Mouse (Mus musculus) gastrocnemius, adult 2 months (tissue): ENCODE data around the gene Rab8b. TPM values are rescaled to one million over a fixed set of nuclear protein-coding genes. Genes with fewer than 3 reads are reported as not detected.
"Not testable (repeated sequence)": the region's sequence is repeated elsewhere in the genome, so short reads cannot be mapped to it uniquely, and the experiment has no call there.

Source experiments
- DNase-seq: peaks from one replicate; pipeline ENCODE4 v3.0.0; 2022
- H3K27ac ChIP-seq: fragments of 200-600 bp; 2 replicates; pipeline ENCODE4 v1.8.1; 2022; ENCODE audit warnings: mild to moderate bottlenecking
- H3K4me3 ChIP-seq: fragments of 200-600 bp; 2 replicates; pipeline ENCODE4 v1.8.1; 2022; ENCODE audit warnings: mild to moderate bottlenecking, moderate library complexity
- CTCF ChIP-seq: fragments of 200-600 bp; IDR thresholded peaks from 2 replicates; pipeline ENCODE4 v1.8.1; 2022; ENCODE audit warnings: antibody characterized with exemption, mild to moderate bottlenecking, moderate library complexity
- intact Hi-C: fragments of 180-260 bp; cut with DNase I; formaldehyde crosslinking; loops from one replicate; pipeline ENCODE4 v1.15.1; 2025
- total RNA-seq, 2 experiments: library from RNA; stranded (reverse); gene quantifications; 2 replicates each; pipeline ENCODE4 v1.2.3; 2021

The Rab8b gene
- total RNA-seq, 2 experiments from 2014 or later, result 5.9 to 9.7 TPM

DNA sequence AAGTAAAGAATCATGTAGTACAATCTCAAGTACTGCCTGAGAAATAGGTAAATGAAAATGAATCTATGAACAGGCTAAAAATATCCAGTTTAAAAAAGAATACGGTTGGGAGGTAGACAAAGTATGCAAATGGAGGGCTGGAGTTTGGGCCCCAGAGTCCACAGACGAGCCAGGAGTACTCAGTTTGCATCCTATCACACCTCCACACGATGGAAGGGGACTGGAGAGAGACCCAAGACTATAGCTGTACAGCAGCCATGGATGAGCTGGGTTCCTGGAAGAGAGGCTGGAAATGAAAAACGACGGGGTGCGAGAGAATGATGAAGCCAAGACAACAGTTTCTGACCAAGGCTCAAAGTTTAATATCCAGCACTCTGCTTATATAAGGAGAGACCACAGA, 22.5 kb downstream of the Rab8b start:
- no peak overlapping the region for H3K4me3 ChIP-seq
- no peak for DNase-seq
- no peak overlapping the region for H3K27ac ChIP-seq
- intact Hi-C loops, result no loop called here
- no peak for TF ChIP-seq CTCF

GRCm38 (mm10) chr9:66895995-66896394, 23.5 kb downstream of the Rab8b start:
- Histone ChIP-seq H3K4me3 (no peak overlapping the region), H3K27ac (peak overlapping the region; percentile 53)
- no peak for DNase-seq
- TF ChIP-seq CTCF, result no peak
- intact Hi-C loops, result no loop called here

DNA sequence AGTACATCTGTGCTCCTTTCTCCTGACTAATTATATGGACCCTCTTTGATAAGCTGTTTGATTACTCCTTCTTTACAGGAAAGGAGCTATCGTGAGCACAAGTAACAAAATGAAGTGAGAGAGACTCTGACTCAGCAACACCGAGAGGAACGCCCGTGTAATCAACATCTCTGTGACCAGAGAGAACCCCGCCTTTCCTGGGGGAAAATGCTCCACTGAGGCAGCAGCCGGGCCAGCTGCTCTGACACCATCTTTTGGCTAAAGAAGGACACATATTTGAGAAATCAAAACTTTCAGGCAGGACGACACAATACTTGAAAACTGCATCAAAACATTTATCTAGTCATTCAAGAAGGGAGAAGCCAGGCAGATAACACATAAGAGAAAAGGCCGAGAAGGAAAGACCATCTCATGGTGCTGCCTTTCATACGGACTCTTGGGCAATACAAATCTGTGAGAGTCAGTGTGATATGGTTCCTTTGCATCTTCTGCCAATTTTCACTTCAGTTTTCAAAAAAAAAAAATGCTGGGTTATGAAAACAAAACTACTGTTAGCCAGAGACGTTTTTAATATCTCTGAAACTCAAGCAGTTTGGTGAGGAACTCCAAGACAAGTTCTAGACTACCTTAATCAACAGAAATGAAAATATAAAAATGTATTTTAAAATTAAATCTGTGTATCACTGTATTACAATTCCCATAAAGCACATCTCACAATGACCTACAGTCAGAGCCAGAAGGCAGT, 24.3 kb downstream of the Rab8b start:
- intact Hi-C loops, result no loop called here
- no peak for TF ChIP-seq CTCF
- H3K4me3 ChIP-seq, result peak overlapping the region; percentile 6; the same call in 1 of the 2 replicates
- peak; percentile 61 for DNase-seq
- H3K27ac ChIP-seq, result peak overlapping the region; percentile 53

DNA sequence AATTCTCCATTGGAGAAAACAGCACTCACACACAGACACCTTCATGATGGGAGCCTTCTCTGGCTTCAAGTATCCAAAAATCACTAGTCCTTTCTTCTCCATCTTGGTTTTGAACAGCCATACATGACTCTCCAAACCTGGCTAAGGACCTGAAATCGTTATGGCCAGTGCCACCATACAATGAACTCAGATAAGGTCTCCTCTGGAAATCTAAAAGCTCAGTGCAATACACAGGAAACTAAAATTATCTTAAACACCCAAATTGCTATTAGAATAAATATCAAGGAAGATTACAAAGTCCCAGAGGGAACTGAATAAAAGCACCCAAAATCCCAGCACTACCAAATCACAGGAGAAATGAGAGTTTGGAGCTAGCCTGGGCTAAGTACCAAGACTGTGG, 25.1 kb downstream of the Rab8b start:
- intact Hi-C loops, result no loop called here
- no peak overlapping the region for H3K4me3 ChIP-seq
- peak overlapping the region; percentile 53; the same call in 1 of the 2 replicates for H3K27ac ChIP-seq
- no peak for TF ChIP-seq CTCF
- no peak for DNase-seq

DNA sequence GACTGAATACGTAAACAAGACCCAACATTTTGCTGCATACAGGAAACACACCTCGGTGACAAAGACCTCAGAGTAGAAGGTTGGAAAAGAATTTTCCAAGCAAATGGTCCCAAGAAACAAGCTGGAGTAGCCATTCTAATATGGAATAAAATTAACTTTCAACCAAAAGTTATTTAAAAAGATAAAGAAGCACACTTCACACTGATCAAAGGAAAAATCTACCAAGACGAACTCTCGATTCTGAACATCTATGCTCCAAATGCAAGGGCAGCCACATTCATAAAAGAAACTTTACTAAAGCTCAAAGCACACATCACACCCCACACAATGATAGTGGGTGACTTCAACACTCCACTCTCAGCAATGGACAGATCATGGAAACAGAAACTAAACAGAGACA, 27.0 kb downstream of the Rab8b start:
- DNase-seq, H3K27ac ChIP-seq, intact Hi-C loops, H3K4me3 ChIP-seq: not testable (repeated sequence)

DNA sequence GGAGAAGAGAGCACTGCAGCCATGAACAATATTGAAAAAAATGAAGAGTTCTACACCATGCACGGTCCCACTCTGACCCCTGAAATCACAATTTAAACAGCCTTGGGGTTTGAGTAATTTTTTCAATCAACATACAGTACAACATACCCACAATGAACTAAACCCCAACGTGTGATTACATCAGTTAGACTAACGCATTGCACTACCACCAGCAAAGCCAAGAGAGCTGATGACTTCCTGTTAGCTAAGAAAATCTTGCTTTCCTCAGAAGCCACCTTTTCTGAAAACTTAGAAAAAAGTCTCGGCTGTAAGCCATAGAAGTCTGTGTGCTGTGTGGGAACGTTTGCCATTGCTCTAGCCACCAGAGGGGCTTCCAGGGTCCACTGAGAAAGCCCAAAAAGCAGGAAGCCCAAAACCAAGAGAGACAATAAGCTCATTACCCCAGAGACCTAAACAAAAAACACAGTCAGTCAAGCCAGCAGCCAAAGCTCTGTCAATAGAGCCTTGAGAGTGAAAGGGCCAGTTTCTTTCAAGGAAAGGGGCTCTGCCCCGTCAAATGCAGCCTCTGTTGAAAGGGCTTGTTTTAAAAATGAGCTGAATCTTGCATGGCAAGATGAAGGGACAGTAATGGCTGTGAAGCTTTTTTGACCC, 31.4 kb downstream of the Rab8b start:
- DNase-seq, result no peak
- Histone ChIP-seq H3K4me3 (no peak overlapping the region), H3K27ac (peak overlapping the region; percentile 58)
- TF ChIP-seq CTCF, result no peak
- intact Hi-C loops, result no loop called here

- no peak for DNase-seq
- intact Hi-C loops, result no loop called here
- no peak for TF ChIP-seq CTCF
- Histone ChIP-seq H3K27ac (peak overlapping the region; percentile 48; the same call in 1 of the 2 replicates), H3K4me3 (no peak overlapping the region)
Observed at GRCm38 (mm10) chr9:66887301-66887902, 32.1 kb downstream of the Rab8b start.

GRCm38 (mm10) chr9:66886818-66887217, 32.7 kb downstream of the Rab8b start:
- TF ChIP-seq CTCF, result no peak
- intact Hi-C loops, result no loop called here
- DNase-seq, result no peak
- no peak overlapping the region for H3K4me3 ChIP-seq
- peak overlapping the region; percentile 48; the same call in 1 of the 2 replicates for H3K27ac ChIP-seq

DNA sequence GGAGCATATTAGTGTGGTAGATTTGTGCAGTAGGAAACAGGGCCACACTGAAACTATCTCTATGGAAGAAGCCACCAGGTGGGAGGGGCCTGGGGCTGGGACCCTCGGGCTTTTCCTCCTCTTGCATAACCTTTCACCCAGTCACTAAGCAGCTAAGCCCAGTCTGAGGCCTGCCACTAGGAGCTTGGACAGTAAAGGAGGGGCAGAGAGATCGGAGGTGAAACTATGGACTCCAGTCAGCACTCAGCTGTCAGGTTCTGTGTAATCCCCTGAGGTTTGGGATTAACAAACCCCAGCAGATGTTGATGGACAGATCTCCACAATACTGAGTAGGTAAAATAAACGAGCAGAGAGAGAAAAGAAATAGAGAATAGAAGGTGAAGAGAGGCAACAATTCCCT, 33.1 kb downstream of the Rab8b start:
- TF ChIP-seq CTCF, result no peak
- H3K4me3 ChIP-seq, result no peak overlapping the region
- H3K27ac ChIP-seq, result peak overlapping the region; percentile 48
- intact Hi-C loops, result no loop called here
- DNase-seq, result no peak

DNA sequence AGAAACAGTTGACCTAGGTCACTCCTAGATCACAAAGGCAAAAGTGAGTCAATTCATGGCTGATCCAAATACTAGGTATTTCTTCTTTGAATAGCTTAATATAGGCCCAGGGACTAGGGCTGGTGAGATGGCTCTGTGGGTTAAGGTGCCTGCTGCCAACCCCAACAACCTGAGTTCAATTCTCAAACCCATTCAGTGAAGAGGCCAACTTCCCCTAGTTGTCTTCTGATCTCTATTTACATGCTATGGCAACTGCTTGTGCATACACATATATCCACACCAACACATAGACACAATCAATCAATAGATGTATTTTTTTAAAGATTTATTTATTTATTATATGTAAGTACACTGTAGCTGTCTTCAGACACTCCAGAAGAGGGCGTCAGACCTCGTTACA, 34.9 kb downstream of the Rab8b start:
- intact Hi-C loops, result no loop called here
- Histone ChIP-seq H3K27ac (no peak overlapping the region), H3K4me3 (no peak overlapping the region)
- DNase-seq, result no peak
- TF ChIP-seq CTCF, result no peak

GRCm38 (mm10) chr9:66883500-66883899, 36.0 kb downstream of the Rab8b start:
- DNase-seq, result no peak
- intact Hi-C loops, result no loop called here
- no peak for TF ChIP-seq CTCF
- no peak overlapping the region for H3K27ac ChIP-seq
- no peak overlapping the region for H3K4me3 ChIP-seq

DNA sequence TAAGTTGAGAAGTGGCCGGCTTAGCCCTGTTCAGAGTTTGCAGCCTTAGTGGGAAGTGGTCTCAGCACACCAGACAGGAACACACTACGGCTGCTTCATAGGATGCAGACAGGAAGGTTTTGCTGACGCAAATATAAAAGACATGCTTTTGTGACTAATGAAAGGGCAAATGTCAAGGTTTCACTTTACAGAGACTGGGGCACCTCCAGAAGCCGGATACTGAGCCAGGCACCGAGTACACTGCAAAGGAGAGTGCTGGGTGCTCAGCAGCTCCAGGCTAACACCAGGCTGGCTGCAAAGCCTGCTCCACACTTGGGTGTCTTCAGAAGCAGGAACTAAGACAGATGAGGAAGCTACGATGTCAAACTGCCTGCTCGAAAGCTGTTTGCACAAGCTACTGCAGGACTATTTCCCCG, 37.1 kb downstream of the Rab8b start:
- DNase-seq, result peak; percentile 45
- H3K27ac ChIP-seq, result peak overlapping the region; percentile 51; the same call in 1 of the 2 replicates
- no peak for TF ChIP-seq CTCF
- intact Hi-C loops, result no loop called here
- H3K4me3 ChIP-seq, result no peak overlapping the region

DNA sequence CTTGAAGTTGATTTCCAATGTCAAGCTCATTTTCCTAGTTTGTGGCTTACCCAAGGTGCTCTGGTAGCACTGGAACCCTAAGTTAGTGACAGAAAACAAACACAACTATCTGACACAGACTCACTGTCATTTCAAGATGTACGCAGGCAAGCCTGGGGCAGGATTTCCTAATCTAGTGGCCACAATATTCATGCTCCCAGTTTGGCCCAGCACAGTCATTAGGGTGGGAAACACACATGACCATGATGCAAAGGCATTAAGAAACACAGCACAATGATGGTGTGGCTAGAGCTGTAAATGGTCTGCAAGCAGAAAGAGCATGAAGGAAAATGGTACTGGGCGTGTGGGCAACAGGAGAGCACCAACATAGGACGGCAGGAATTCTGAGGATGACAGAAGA, 37.6 kb downstream of the Rab8b start:
- Histone ChIP-seq H3K27ac (peak overlapping the region; percentile 51; the same call in 1 of the 2 replicates), H3K4me3 (no peak overlapping the region)
- TF ChIP-seq CTCF, result no peak
- intact Hi-C loops, result no loop called here
- no peak for DNase-seq
